Mouse (Mus musculus): ENCODE results near the gene Olfr1513. TPM values are rescaled to one million over a fixed set of nuclear protein-coding genes. Genes with fewer than 3 reads are reported as not detected.

The Olfr1513 gene
- total RNA-seq (2023) = not detected in 2 replicates

GRCm38 (mm10) chr14:52356308-52356707 lies at the start of gene Olfr1513:
TSS of gene Olfr1513 (minus strand) at chr14:52356408.

DNA sequence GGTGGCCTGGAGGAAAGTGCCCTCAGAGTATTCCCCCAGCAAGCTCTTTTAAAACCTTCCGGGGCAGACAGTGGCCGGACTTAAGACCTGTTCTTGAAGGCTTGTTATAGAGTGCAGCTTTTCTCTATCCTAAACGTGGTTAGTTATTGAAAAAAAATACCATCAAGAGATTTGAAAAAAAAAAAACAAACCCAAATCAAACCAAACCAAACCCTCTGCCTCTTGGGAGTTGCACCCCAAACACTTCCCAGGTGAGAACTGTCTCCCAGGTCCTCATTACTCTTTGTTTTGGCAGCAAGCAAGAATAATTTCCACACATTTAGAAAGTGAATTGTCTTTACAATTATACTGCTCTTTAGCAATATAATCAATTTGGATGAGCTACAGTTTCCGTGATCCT lies 41.1 kb upstream of the Olfr1513 start, which contains the start of gene Olfr1511:
TSS of gene Olfr1511 (minus strand) at position 101 of the 400 bp plus-strand sequence.

DNA sequence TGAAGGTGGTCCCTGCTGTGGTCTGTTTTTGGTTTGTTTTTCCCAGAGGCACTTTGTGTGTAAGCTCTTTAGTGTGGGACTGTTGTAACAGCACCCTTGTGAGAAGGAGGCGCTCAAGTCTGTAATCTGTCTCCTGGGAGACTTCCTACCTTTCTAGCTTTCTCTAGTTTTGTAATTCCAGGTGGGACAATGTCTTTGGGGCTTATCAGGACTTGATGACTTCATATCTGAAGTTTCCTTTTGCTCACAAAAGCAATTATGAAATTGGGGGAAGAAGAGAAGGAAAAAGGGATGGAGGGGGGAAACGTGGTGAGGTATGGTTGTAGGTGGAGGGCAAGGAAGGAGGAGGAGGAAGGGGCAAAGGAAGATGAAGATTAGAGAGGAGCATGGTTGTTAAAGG lies 22.9 kb upstream of the Olfr1513 start, which contains the start of gene Olfr1512:
TSS of gene Olfr1512 (minus strand) at position 101 of the 400 bp plus-strand sequence.

GRCm38 (mm10) chr14:52327910-52328812 lies 28.0 kb downstream of the Olfr1513 start, which contains the start of gene Sall2:
TSS of gene Sall2 (minus strand) at chr14:52328762.

GRCm38 (mm10) chr14:52304644-52305271 lies 51.5 kb downstream of the Olfr1513 start, which contains the start of gene Mettl3:
TSS of gene Mettl3 (minus strand) at chr14:52305128.

Other genes with a start within 250 kb of the Olfr1513 start
- gene Rpgrip1, start 245.7 kb downstream of the Olfr1513 start, total RNA-seq (2023) = 0.69 and 1.1 TPM in 2 replicates
- 37.8 and 48.3 TPM in 2 replicates for gene Supt16, start 159.0 kb downstream of the Olfr1513 start, total RNA-seq (2023)
- 114 and 132 TPM in 2 replicates for gene Chd8, start 98.6 kb downstream of the Olfr1513 start, total RNA-seq (2023)
- gene Tox4, start 77.3 kb downstream of the Olfr1513 start, total RNA-seq (2023) = 144 and 159 TPM in 2 replicates
- 4.1 and 6.4 TPM in 2 replicates for gene Rab2b, start 76.9 kb downstream of the Olfr1513 start, total RNA-seq (2023)
- gene Mettl3, start 51.3 kb downstream of the Olfr1513 start, total RNA-seq (2023) = 15.2 and 18.1 TPM in 2 replicates
- gene Sall2, start 27.6 kb downstream of the Olfr1513 start, total RNA-seq (2023) = 0.54 TPM in 2 replicates
- not detected in 2 replicates for gene Olfr1512, start 22.8 kb upstream of the Olfr1513 start, total RNA-seq (2023)
- not detected in 2 replicates for gene Olfr1511, start 41.0 kb upstream of the Olfr1513 start, total RNA-seq (2023)
- gene Olfr1510, start 58.0 kb upstream of the Olfr1513 start, total RNA-seq (2023) = not detected in 2 replicates
- gene Olfr1509, start 86.6 kb upstream of the Olfr1513 start, total RNA-seq (2023) = not detected in 2 replicates
- gene Olfr1508, start 111.1 kb upstream of the Olfr1513 start, total RNA-seq (2023) = not detected in 2 replicates
- gene Olfr1507, start 139.3 kb upstream of the Olfr1513 start, total RNA-seq (2023) = not detected in 2 replicates